Mouse (Mus musculus) heart, adult 2 months (tissue): ENCODE data around the gene Fabp7. TPM values are rescaled to one million over a fixed set of nuclear protein-coding genes. Genes with fewer than 3 reads are reported as not detected.

Experiments used
- DNase-seq, 2 experiments: peaks; one replicate each; pipeline ENCODE4 v3.0.0; 2021
- H3K27ac ChIP-seq: fragments of 200-600 bp; 2 replicates; pipeline ENCODE4 v1.8.1; 2022
- H3K27me3 ChIP-seq: fragments of 200-500 bp; 2 replicates; pipeline ENCODE4 v1.6.1; 2012; ENCODE audit warnings: mild to moderate bottlenecking, low read length, inconsistent platforms, mixed read lengths; ENCODE audit not compliant: control insufficient read depth, insufficient read depth
- H3K36me3 ChIP-seq: fragments of 200-500 bp; 2 replicates; pipeline ENCODE4 v1.6.1; 2012; ENCODE audit warnings: low read length, inconsistent platforms; ENCODE audit not compliant: control insufficient read depth, insufficient read depth
- H3K4me1 ChIP-seq: fragments of 200-500 bp; 2 replicates; pipeline ENCODE4 v1.6.1; 2011; ENCODE audit warnings: low read length; ENCODE audit not compliant: control insufficient read depth, insufficient read depth
- H3K4me3 ChIP-seq: fragments of 200-600 bp; 2 replicates; pipeline ENCODE4 v1.8.1; 2022
- H3K79me2 ChIP-seq: fragments of 200-500 bp; replicated peaks from 2 replicates; pipeline ENCODE4 v1.6.1; 2012; ENCODE audit warnings: mild to moderate bottlenecking, inconsistent platforms, low read length, moderate library complexity, mixed read lengths; ENCODE audit not compliant: control insufficient read depth, insufficient read depth
- H3K9ac ChIP-seq: fragments of 200-500 bp; 2 replicates; pipeline ENCODE4 v1.6.1; 2012; ENCODE audit warnings: low read depth, mild to moderate bottlenecking, control low read depth, inconsistent platforms, low read length, mixed read lengths
- CTCF ChIP-seq: fragments of 200-600 bp; IDR thresholded peaks from 2 replicates; pipeline ENCODE4 v1.8.1; 2022; ENCODE audit warnings: antibody characterized with exemption, mild to moderate bottlenecking, moderate library complexity
- EP300 ChIP-seq: fragments of 200-500 bp; IDR thresholded peaks from 2 replicates; pipeline ENCODE4 v1.6.1; 2011; ENCODE audit warnings: low read depth, low read length, control low read depth; ENCODE audit not compliant: insufficient read depth
- POLR2A ChIP-seq: fragments of 200-500 bp; IDR thresholded peaks from 2 replicates; pipeline ENCODE4 v1.6.1; 2011; ENCODE audit warnings: mild to moderate bottlenecking, low read depth, low read length, control low read depth; ENCODE audit not compliant: insufficient read depth
- WGBS: fragments of 180-500 bp; shearing (Covaris S2); methylation state at CpG from one replicate; pipeline ENCODE4 v1.1.7; 2018; 5-methylcytosine and 5-hydroxymethylcytosine counted together
- intact Hi-C: fragments of 180-260 bp; cut with DNase I; formaldehyde crosslinking; loops from one replicate; pipeline ENCODE4 v1.15.1; 2025
- polyA plus RNA-seq: library from polyadenylated mRNA; depleted of rRNA; stranded (reverse); fragments of >200 nt; gene quantifications from 2 replicates; pipeline ENCODE4 v1.2.3, GENCODE M21; 2012
- total RNA-seq, 2 experiments: library from RNA; stranded (reverse); gene quantifications; 2 replicates each; pipeline ENCODE4 v1.2.3; 2021

The Fabp7 gene
- total and polyA plus RNA-seq, 3 experiments, result 0.59 to 0.74 (median 0.73) TPM

DNA sequence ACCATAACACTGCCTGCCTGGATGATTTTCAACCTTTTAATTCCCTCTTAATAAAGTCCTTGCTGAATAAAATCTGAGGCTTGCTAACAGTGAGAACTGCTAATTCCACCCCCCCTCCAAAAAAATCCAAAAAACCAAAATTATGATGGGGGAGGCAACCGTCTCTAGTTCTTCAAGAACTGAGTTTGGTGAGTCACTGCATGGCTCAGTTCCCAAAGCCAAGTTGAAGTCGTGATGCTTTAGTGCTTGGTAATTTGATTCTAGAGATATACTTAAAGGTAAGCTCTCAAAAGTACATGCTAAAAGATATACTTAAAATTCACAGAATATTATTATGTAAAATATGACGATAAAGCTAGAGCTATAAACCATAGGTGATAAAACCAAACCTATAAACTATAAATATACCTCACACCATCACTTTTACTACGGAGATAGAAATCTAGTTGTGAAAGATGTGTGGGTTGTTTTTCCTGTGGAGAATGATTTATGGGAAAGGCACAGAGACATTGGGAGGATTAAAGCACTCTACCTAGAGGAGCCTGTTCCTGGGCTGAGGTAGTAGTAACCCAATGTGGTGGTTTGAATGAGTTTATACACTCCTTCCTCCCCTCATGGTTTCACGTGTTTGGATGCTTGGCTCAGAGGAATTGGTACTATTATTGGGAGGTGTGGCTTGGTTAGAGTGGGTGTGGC, 27.6 kb downstream of the Fabp7 start:
- WGBS, result 78% methylated on average over 5 of the region's 5 CpGs
- TF ChIP-seq EP300 (no peak), CTCF (no peak), POLR2A (no peak)

GRCm38 (mm10) chr10:57814295-57814694, 29.6 kb downstream of the Fabp7 start:
- Histone ChIP-seq H3K27me3 (no peaks in the 10 kb centered on the region), H3K4me3 (no peak overlapping the region), H3K79me2 (no peaks in the 10 kb centered on the region), H3K36me3 (no peaks in the 10 kb centered on the region), H3K27ac (no peak overlapping the region), H3K9ac (no peak overlapping the region), H3K4me1 (no peaks in the 10 kb centered on the region)
- intact Hi-C loops, result no loop called here
- TF ChIP-seq EP300 (no peak), CTCF (no peak), POLR2A (no peak)
- DNase-seq, result no peak
- WGBS, result 84% methylated on average over 2 of the region's 2 CpGs

More for the DNA sequence above, 27.6 kb downstream of the Fabp7 start:
- DNase-seq, result no peak
- Histone ChIP-seq H3K36me3 (no peaks in the 10 kb centered on the region), H3K27me3 (no peaks in the 10 kb centered on the region), H3K4me1 (no peaks in the 10 kb centered on the region), H3K4me3 (no peak overlapping the region), H3K27ac (no peak overlapping the region), H3K79me2 (no peaks in the 10 kb centered on the region), H3K9ac (no peak overlapping the region)
- intact Hi-C loops, result no loop called here

DNA sequence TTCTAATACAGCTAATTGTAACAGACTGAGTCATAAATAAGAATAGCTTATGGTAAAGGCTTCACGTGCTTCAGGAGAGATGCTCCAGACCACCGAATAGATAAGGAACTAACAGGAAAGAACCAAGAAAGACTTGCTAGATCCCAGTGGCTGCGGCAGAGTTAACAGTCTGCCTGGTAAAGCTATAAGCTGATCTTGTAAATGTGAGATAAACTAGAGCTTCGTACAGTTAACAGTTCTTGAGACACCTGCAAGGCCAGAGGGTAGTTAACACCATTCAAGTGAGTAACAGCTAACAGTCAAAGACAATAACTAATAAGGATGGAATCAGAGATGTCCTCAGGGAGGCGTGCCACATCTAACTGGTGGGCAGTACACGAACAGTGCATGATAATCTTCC, 31.2 kb downstream of the Fabp7 start:
- no peak overlapping the region for H3K27ac ChIP-seq
- no peak overlapping the region for H3K4me3 ChIP-seq
- no peaks in the 10 kb centered on the region for H3K27me3 ChIP-seq
- H3K36me3 ChIP-seq, result no peaks in the 10 kb centered on the region
- H3K9ac ChIP-seq, result no peak overlapping the region
- TF ChIP-seq POLR2A, result no peak
- no peak for TF ChIP-seq CTCF
- no peak for TF ChIP-seq EP300
- intact Hi-C loops, result no loop called here
- 69% methylated on average over 6 of the region's 6 CpGs for WGBS
- DNase-seq, result no peak
- H3K79me2 ChIP-seq, result no peaks in the 10 kb centered on the region
- H3K4me1 ChIP-seq, result no peaks in the 10 kb centered on the region

DNA sequence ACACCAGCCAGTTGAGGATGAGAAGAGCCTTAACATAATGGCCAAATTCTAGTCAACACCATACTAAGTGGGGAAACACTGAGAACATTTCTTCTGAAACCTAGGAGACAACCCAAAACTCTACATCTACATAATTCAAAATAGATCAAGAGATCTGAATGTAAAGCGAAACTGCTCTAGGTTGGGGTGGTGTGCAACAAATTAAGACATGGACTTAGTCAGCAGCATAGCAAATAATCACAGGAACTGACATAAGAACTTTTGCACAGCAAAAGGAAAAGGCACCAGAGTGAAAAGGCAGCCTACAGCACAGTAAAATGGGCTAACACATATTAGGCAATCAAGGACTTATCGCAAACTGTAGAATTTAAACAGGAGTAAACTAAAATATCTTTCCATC, 34.5 kb downstream of the Fabp7 start:
- no peaks in the 10 kb centered on the region for H3K79me2 ChIP-seq
- no peak for TF ChIP-seq EP300
- TF ChIP-seq POLR2A, result no peak
- TF ChIP-seq CTCF, result no peak
- no peak overlapping the region for H3K9ac ChIP-seq
- no peak for DNase-seq
- H3K4me1 ChIP-seq, result no peaks in the 10 kb centered on the region
- no peak overlapping the region for H3K4me3 ChIP-seq
- no peaks in the 10 kb centered on the region for H3K27me3 ChIP-seq
- WGBS, result 91% methylated on average over 2 of the region's 2 CpGs
- no peak overlapping the region for H3K27ac ChIP-seq
- intact Hi-C loops, result no loop called here
- no peaks in the 10 kb centered on the region for H3K36me3 ChIP-seq

DNA sequence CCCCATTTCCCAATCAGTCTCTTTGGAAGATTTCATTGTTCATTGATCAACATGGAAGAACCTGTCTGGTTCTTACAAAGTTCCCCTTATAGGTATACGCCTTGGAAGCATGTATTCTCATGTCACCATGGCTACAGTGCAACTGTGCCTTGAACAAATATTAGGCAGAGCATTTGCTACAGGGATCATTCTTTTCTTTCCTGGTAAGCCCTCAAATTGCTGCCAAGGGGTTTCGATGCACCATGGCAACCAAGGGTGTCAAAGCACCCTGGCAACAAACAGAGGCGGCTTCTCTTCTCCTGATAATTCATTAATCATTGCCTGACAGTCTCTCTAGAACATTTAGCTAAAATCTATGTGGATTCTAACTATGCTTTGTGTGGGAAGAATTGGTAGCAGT, 37.8 kb downstream of the Fabp7 start:
- no peak for DNase-seq
- WGBS, result 57% methylated on average over 3 of the region's 3 CpGs
- Histone ChIP-seq H3K36me3 (no peaks in the 10 kb centered on the region), H3K4me1 (no peaks in the 10 kb centered on the region), H3K27ac (no peak overlapping the region), H3K9ac (no peak overlapping the region), H3K27me3 (no peaks in the 10 kb centered on the region), H3K4me3 (no peak overlapping the region), H3K79me2 (no peaks in the 10 kb centered on the region)
- intact Hi-C loops, result no loop called here
- TF ChIP-seq CTCF (no peak), EP300 (no peak)

DNA sequence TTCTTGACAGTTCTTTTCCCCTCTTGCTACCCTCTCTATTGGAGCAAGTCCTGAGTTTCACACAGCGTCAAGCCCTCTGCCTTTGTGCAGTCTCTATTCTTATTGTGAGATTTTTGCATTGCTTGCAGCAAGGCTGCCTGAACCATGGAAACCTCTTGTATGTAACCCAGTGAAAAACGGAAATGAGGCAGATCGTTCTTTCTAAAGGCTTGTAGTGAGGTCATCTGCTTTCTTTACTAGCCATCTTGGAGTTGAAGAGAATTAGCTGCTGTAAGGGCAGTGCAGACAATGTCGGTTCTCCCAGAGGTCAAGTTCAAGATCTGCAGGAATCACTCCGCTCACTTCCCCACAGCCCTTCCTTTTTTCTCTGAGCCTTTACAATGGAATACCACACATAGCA, 44.0 kb downstream of the Fabp7 start:
- H3K79me2 ChIP-seq, result no peaks in the 10 kb centered on the region
- 49% methylated on average over 5 of the region's 5 CpGs for WGBS
- no peak overlapping the region for H3K27ac ChIP-seq
- H3K36me3 ChIP-seq, result no peaks in the 10 kb centered on the region
- no peaks in the 10 kb centered on the region for H3K4me1 ChIP-seq
- H3K9ac ChIP-seq, result no peak overlapping the region
- H3K4me3 ChIP-seq, result no peak overlapping the region
- DNase-seq, result no peak
- no peaks in the 10 kb centered on the region for H3K27me3 ChIP-seq
- intact Hi-C loops, result no loop called here
- TF ChIP-seq EP300 (no peak), CTCF (no peak), POLR2A (no peak)
